In genomic region chr17:47611661-47611982, GRCm38 (mm10) we compare ENCODE assay signal across 8 mouse cellular contexts. TPM values are rescaled to one million over a fixed set of nuclear protein-coding genes. Genes with fewer than 3 reads are reported as not detected.
A peak's percentile ranks its signal among the peaks of the same experiment; 100 is the strongest.
DNase-seq lines count a peak whose midpoint lies in the region; ATAC-seq and TF ChIP-seq lines count a peak whose summit lies in the region.

No protein-coding gene starts in this region.

- TF ChIP-seq POLR2A in heart, adult 2 months (IDR thresholded peaks at IDR 0.05; ENCODE audit: insufficient read depth, low read depth, low read length), result no peak

- peak overlapping the region; percentile 80 for H3K4me2 ChIP-seq in forebrain, embryonic 14.5 days (ENCODE audit: low read length)
- H3K4me2 ChIP-seq in liver, embryonic 15.5 days, result peak overlapping the region; percentile 90

- peak; percentile 12 for ATAC-seq in CD4-positive, CD25-positive, alpha-beta regulatory T cell, adult 4 months
- no peak for ATAC-seq in forebrain, embryonic 14.5 days
- ATAC-seq in liver, embryonic 15.5 days (ENCODE audit: insufficient read depth), result no peak; the same call in 1 of the 2 replicates

- no peak for TF ChIP-seq CTCF in heart, adult 2 months (IDR thresholded peaks at IDR 0.05)

- TF ChIP-seq EP300 in heart, adult 2 months (IDR thresholded peaks at IDR 0.05; ENCODE audit: insufficient read depth, low read depth, low read length), result no peak

- no peaks in the 10 kb centered on the region for H3K9me3 ChIP-seq in forebrain, embryonic 14.5 days (replicated peaks; ENCODE audit: control insufficient read depth, low read length)
- no peaks in the 10 kb centered on the region for H3K9me3 ChIP-seq in liver, embryonic 15.5 days (replicated peaks)

- H3K36me3 ChIP-seq in heart, adult 2 months (ENCODE audit: control insufficient read depth, insufficient read depth, low read length), result no peaks in the 10 kb centered on the region; the same call in 1 of the 2 replicates
- H3K36me3 ChIP-seq in forebrain, embryonic 14.5 days (ENCODE audit: control insufficient read depth, insufficient read depth, low read length), result peaks cover 38% of the 10 kb centered on the region
- peaks cover 61% of the 10 kb centered on the region for H3K36me3 ChIP-seq in liver, embryonic 15.5 days (replicated peaks)

- WGBS in heart, adult 2 months, result 0% methylated on average over 13 of the region's 13 CpGs
- under 1% methylated on average over 13 of the region's 13 CpGs for WGBS in forebrain, embryonic 14.5 days
- 0% methylated on average over 13 of the region's 13 CpGs for WGBS in liver, embryonic 15.5 days (ENCODE audit: insufficient replicate concordance)

- H3K79me2 ChIP-seq in heart, adult 2 months (replicated peaks; ENCODE audit: control insufficient read depth, insufficient read depth, low read length), result no peaks in the 10 kb centered on the region; the same call in 1 of the 2 replicates

- peaks cover 5% of the 10 kb centered on the region for H3K4me1 ChIP-seq in heart, adult 2 months (ENCODE audit: control insufficient read depth, insufficient read depth, low read length)
- peaks cover 12% of the 10 kb centered on the region for H3K4me1 ChIP-seq in forebrain, embryonic 14.5 days (ENCODE audit: control insufficient read depth, insufficient read depth, low read length)
- peaks cover 82% of the 10 kb centered on the region for H3K4me1 ChIP-seq in liver, embryonic 15.5 days (replicated peaks)

- H3K4me3 ChIP-seq in heart, adult 2 months, result peak overlapping the region; percentile 77
- H3K4me3 ChIP-seq in forebrain, embryonic 14.5 days (ENCODE audit: low read depth, low read length), result peak overlapping the region; percentile 62
- peak overlapping the region; percentile 92 for H3K4me3 ChIP-seq in liver, embryonic 15.5 days (replicated peaks)

- peak overlapping the region; percentile 70 for H3K9ac ChIP-seq in heart, adult 2 months (ENCODE audit: low read depth, low read length)
- H3K9ac ChIP-seq in forebrain, embryonic 14.5 days (ENCODE audit: low read length), result peak overlapping the region; percentile 73
- peak overlapping the region; percentile 78 for H3K9ac ChIP-seq in liver, embryonic 15.5 days

- DNase-seq in heart, adult 2 months, result no peak
- DNase-seq in heart, adult 9 months (ENCODE audit: low spot score in 2 of 2), result no peak
- no peak for DNase-seq in forebrain, embryonic 14.5 days (ENCODE audit: low spot score)
- DNase-seq in frontal cortex, adult 2 months (ENCODE audit: extremely low spot score in 1 of 2, low spot score in 1 of 2), result no peak
- DNase-seq in cerebellum, postnatal 4 days (ENCODE audit: low spot score in 2 of 2), result no peak
- DNase-seq in adrenal gland, adult 8-10 months, result no peak

- H3K27ac ChIP-seq in heart, adult 2 months, result peak overlapping the region; percentile 97
- no peak overlapping the region for H3K27ac ChIP-seq in forebrain, embryonic 14.5 days (ENCODE audit: low read depth, low read length)
- H3K27ac ChIP-seq in liver, embryonic 15.5 days (replicated peaks), result peak overlapping the region; percentile 90

- intact Hi-C loops in heart, adult 2 months (cut with DNase I), result loop anchor here (2.0 to 10.0 kb wide), 2 partner anchors 19 to 247 kb away; partner anchors contain the start of gene Mrps10

- no peaks in the 10 kb centered on the region for H3K27me3 ChIP-seq in heart, adult 2 months (ENCODE audit: control insufficient read depth, insufficient read depth, low read length)
- no peaks in the 10 kb centered on the region for H3K27me3 ChIP-seq in forebrain, embryonic 14.5 days (replicated peaks; ENCODE audit: control insufficient read depth, insufficient read depth, low read length)
- H3K27me3 ChIP-seq in liver, embryonic 15.5 days, result no peaks in the 10 kb centered on the region

RNA-seq across cellular contexts. Expression of gene Gm20517, which starts 0.2 kb away (rescaled TPM):
- total RNA-seq in heart, adult 2 months (2021), result 1 to 10 TPM; 2.8 TPM
- polyA plus RNA-seq in heart, adult 2 months (2012; rRNA removed), result 0.27 and 1.5 TPM in 2 replicates
- polyA plus RNA-seq in CD4-positive, CD25-positive, alpha-beta regulatory T cell, adult 4 months (2017; shearing (Covaris generic)), result under 1 TPM in 1 of 2 experiments, not detected in 1; 0.73 TPM
- 1.8 and 3.6 TPM in 2 replicates for polyA plus RNA-seq in forebrain, embryonic 14.5 days (2014; fragmentation: Nextera tagmentation; extraction: Ambion mirVana)
- 2.1 and 2.4 TPM in 2 replicates for polyA plus RNA-seq in liver, embryonic 15.5 days (2015; fragmentation: Nextera tagmentation; extraction: Ambion mirVana)
- polyA plus RNA-seq in frontal cortex, adult 2 months (2012; rRNA removed), result 3.5 and 3.7 TPM in 2 replicates
- 1 to 10 TPM; 3.5 to 6.0 (median 5.1) TPM for total RNA-seq in adrenal gland, adult 8-10 months (2022)

RNA-seq across cellular contexts. Expression of gene Med20, which starts 0.2 kb away (rescaled TPM):
- 10 to 100 TPM; 13.5 to 15.0 TPM for total RNA-seq in heart, adult 2 months (2021)
- polyA plus RNA-seq in heart, adult 2 months (2012; rRNA removed), result 17.4 and 25.1 TPM in 2 replicates
- 10 to 100 TPM; 36.0 to 37.0 TPM for polyA plus RNA-seq in CD4-positive, CD25-positive, alpha-beta regulatory T cell, adult 4 months (2017; shearing (Covaris generic))
- polyA plus RNA-seq in forebrain, embryonic 14.5 days (2014; fragmentation: Nextera tagmentation; extraction: Ambion mirVana), result 55.4 and 55.5 TPM in 2 replicates
- polyA plus RNA-seq in liver, embryonic 15.5 days (2015; fragmentation: Nextera tagmentation; extraction: Ambion mirVana), result 21.6 and 26.0 TPM in 2 replicates
- polyA plus RNA-seq in frontal cortex, adult 2 months (2012; rRNA removed), result 33.2 and 34.6 TPM in 2 replicates
- 10 to 100 TPM; 42.6 to 53.7 (median 48.3) TPM for total RNA-seq in adrenal gland, adult 8-10 months (2022)

RNA-seq across cellular contexts. Expression of gene Bysl, which starts 0.3 kb away (rescaled TPM):
- 10 to 100 TPM; 15.7 to 15.9 TPM for total RNA-seq in heart, adult 2 months (2021)
- 13.2 and 15.6 TPM in 2 replicates for polyA plus RNA-seq in heart, adult 2 months (2012; rRNA removed)
- polyA plus RNA-seq in CD4-positive, CD25-positive, alpha-beta regulatory T cell, adult 4 months (2017; shearing (Covaris generic)), result 10 to 100 TPM; 10.6 to 14.2 TPM
- polyA plus RNA-seq in forebrain, embryonic 14.5 days (2014; fragmentation: Nextera tagmentation; extraction: Ambion mirVana), result 25.1 and 33.2 TPM in 2 replicates
- 16.5 and 18.0 TPM in 2 replicates for polyA plus RNA-seq in liver, embryonic 15.5 days (2015; fragmentation: Nextera tagmentation; extraction: Ambion mirVana)
- polyA plus RNA-seq in frontal cortex, adult 2 months (2012; rRNA removed), result 18.0 TPM in 2 replicates
- total RNA-seq in adrenal gland, adult 8-10 months (2022), result 10 to 100 TPM; 17.0 to 18.6 (median 17.9) TPM

RNA-seq across cellular contexts. Expression of gene Usp49, which starts 18.9 kb away (rescaled TPM):
- total RNA-seq in heart, adult 2 months (2021), result 1 to 10 TPM; 3.4 to 3.6 TPM
- polyA plus RNA-seq in heart, adult 2 months (2012; rRNA removed), result 2.9 and 3.6 TPM in 2 replicates
- polyA plus RNA-seq in CD4-positive, CD25-positive, alpha-beta regulatory T cell, adult 4 months (2017; shearing (Covaris generic)), result under 1 TPM; 0.43 to 0.78 TPM
- polyA plus RNA-seq in forebrain, embryonic 14.5 days (2014; fragmentation: Nextera tagmentation; extraction: Ambion mirVana), result 5.9 and 6.6 TPM in 2 replicates
- 2.8 and 3.7 TPM in 2 replicates for polyA plus RNA-seq in liver, embryonic 15.5 days (2015; fragmentation: Nextera tagmentation; extraction: Ambion mirVana)
- polyA plus RNA-seq in frontal cortex, adult 2 months (2012; rRNA removed), result 12.4 and 13.1 TPM in 2 replicates
- 10 to 100 TPM in 1 of 4 experiments, 1 to 10 TPM in 3; 4.1 to 11.1 (median 6.8) TPM for total RNA-seq in adrenal gland, adult 8-10 months (2022)
